24 mouse cellular contexts compared by ENCODE assay signal in the genomic region with DNA sequence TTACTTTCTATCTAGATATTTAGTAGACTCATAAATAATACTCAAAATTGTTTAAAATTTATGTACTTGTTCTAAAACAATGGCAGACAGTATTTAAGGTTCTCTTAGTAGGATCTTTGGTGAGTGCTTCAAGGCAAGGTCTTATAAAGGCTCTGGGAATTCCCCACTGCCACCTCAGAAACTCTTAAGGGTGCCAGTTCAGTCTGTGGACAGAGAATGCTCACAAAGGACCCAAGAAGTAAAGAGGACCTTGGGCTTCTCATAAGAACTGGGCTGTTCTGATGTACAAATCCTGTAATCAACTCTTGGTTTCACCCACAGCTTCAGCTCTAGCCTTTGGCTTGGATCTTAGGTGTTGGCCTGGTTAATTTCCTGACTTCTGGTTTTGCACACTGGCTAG.
DNase-seq lines count a peak whose midpoint lies in the region; ATAC-seq and TF ChIP-seq lines count a peak whose summit lies in the region.
"Had no signal": no experiment of that assay in that cellular context is flagged by ENCODE, and none has a peak within 500 bp of the region (broad histone marks: within the 10 kb centered on the region; RNA-seq: fewer than 3 reads in every experiment).

No protein-coding gene starts in this region.

- in situ Hi-C loops in CH12.LX (cut with MboI; ENCODE audit: low pct_ligation_motif_present, low pct_unique_long_range_greater_than_20kb, low sequenced_read_pairs) = no loop called here

- H3K4me3 ChIP-seq in CH12.LX (replicated peaks in 1 of 3; ENCODE audit: low read depth in 2 of 3, low read length in 2 of 3, poor library complexity in 1 of 3) = no peak overlapping the region
- H3K4me3 ChIP-seq: embryonic facial prominence, embryonic 10.5 days; embryonic facial prominence, embryonic 12.5 days; forebrain, embryonic 13.5 days; forebrain, embryonic 15.5 days had no signal

- peak overlapping the region; percentile 16; the same call in 1 of the 2 replicates for H3K4me2 ChIP-seq in CH12.LX (ENCODE audit: insufficient read depth, low read depth, poor library complexity, severe bottlenecking)
- H3K4me2 ChIP-seq: embryonic facial prominence, embryonic 12.5 days; forebrain, embryonic 13.5 days; forebrain, embryonic 15.5 days had no signal

- no peak for TF ChIP-seq CTCF in CH12.LX (conservative IDR thresholded peaks at IDR 0.05 in 1 of 2, IDR thresholded peaks at IDR 0.05 in 1 of 2; ENCODE audit: low read depth in 2 of 2, low read length in 2 of 2)

- ATAC-seq in megakaryocyte progenitor cell, adult 5-6 weeks (replicated peaks; ENCODE audit: poor library complexity) = no peak
- ATAC-seq: activated CD4-positive, CD25-positive, alpha-beta regulatory T cell, adult 4 months; CD4-positive, CD25-positive, alpha-beta regulatory T cell, adult 4 months; forebrain, embryonic 13.5 days; forebrain, embryonic 15.5 days; forebrain, postnatal 0 days; Patski had no signal

- no peak for TF ChIP-seq EP300 in CH12.LX (IDR thresholded peaks at IDR 0.05; ENCODE audit: low read length)

- H3K4me1 ChIP-seq in CH12.LX (ENCODE audit: control insufficient read depth in 1 of 2, insufficient read depth in 2 of 2) = peaks cover 5 to 37% of the 10 kb centered on the region in 2 experiments; a peak in 3 of 4 replicates
- H3K4me1 ChIP-seq: embryonic facial prominence, embryonic 10.5 days; embryonic facial prominence, embryonic 12.5 days; forebrain, embryonic 13.5 days; forebrain, embryonic 15.5 days had no signal

- no peak for TF ChIP-seq POLR2A in CH12.LX (IDR thresholded peaks at IDR 0.05; ENCODE audit: low read depth, low read length)

- H3K27me3 ChIP-seq in CH12.LX (replicated peaks) = no peaks in the 10 kb centered on the region
- H3K27me3 ChIP-seq: embryonic facial prominence, embryonic 12.5 days; forebrain, embryonic 13.5 days; forebrain, embryonic 15.5 days; Patski had no signal

- dilution Hi-C loops in CH12.LX (cut with MboI; ENCODE audit: extremely low pct_ligation_motif_present, extremely low pct_unique_long_range_greater_than_20kb, low sequenced_read_pairs) = no loop called here

- no peaks in the 10 kb centered on the region for H3K79me2 ChIP-seq in CH12.LX (replicated peaks; ENCODE audit: control insufficient read depth, extremely low read depth, insufficient read depth, poor library complexity, severe bottlenecking)

- peak; percentile 61 for DNase-seq in heart, adult 11 months
- no peak for DNase-seq in heart, adult 8-10 months (ENCODE audit: low spot score)
- peak; percentile 60 for DNase-seq in CH12.LX (ENCODE audit: extremely low read depth)
- no peak for DNase-seq in MN1 (ENCODE audit: low spot score)
- DNase-seq: adrenal gland, adult 8-10 months; adrenal gland, postnatal 14 days; adrenal gland, postnatal 36 days; B cell, adult 2 months; cerebellum, adult 11 months; cerebellum, adult 18-20 months; cerebellum, adult 8-10 months; cerebellum, adult 9-11 months; cerebellum, postnatal 14 days; cerebellum, postnatal 36 days; embryo, embryonic 11 days; forebrain, postnatal 0 days had no signal

- no peaks in the 10 kb centered on the region for H3K9me3 ChIP-seq in CH12.LX (replicated peaks; ENCODE audit: low read length)
- H3K9me3 ChIP-seq: embryonic facial prominence, embryonic 10.5 days; embryonic facial prominence, embryonic 12.5 days; forebrain, embryonic 13.5 days; forebrain, embryonic 15.5 days had no signal

- TF ChIP-seq RAD21 in CH12.LX (IDR thresholded peaks at IDR 0.05; ENCODE audit: low read depth, low read length) = no peak

- H3K27ac ChIP-seq in CH12.LX (ENCODE audit: insufficient read depth, low read depth) = no peak overlapping the region
- H3K27ac ChIP-seq: embryonic facial prominence, embryonic 10.5 days; embryonic facial prominence, embryonic 12.5 days; forebrain, embryonic 13.5 days; forebrain, embryonic 15.5 days had no signal

- H3K9ac ChIP-seq in CH12.LX (ENCODE audit: insufficient read depth, low read depth) = no peak overlapping the region
- H3K9ac ChIP-seq: embryonic facial prominence, embryonic 12.5 days; forebrain, embryonic 13.5 days; forebrain, embryonic 15.5 days; forebrain, postnatal 0 days had no signal

- H3K36me3 ChIP-seq in CH12.LX (replicated peaks in 1 of 2; ENCODE audit: control insufficient read depth in 1 of 2, insufficient read depth in 1 of 2, low read length in 1 of 2) = no peaks in the 10 kb centered on the region
- H3K36me3 ChIP-seq: embryonic facial prominence, embryonic 10.5 days; embryonic facial prominence, embryonic 12.5 days; forebrain, embryonic 15.5 days had no signal

TF ChIP-seq in CH12.LX, 34 proteins besides CTCF, POLR2A, EP300 and RAD21:
- TF ChIP-seq IRF4 (IDR thresholded peaks at IDR 0.05; ENCODE audit: low read depth, low read length) (0 out of 2 replicates have a peak, but pooled peaks have one; percentile 8), ZKSCAN1 (IDR thresholded peaks at IDR 0.05; ENCODE audit: borderline replicate concordance, low read depth, low read length) (peak; percentile 60; the same call in 1 of the 2 replicates), MEF2A (IDR thresholded peaks at IDR 0.05; ENCODE audit: borderline replicate concordance, low read depth, low read length) (no peak), TBP (conservative IDR thresholded peaks at IDR 0.05; ENCODE audit: low read depth, low read length) (0 out of 2 replicates have a peak, but pooled peaks have one; percentile 33)

Comparison
In these comparisons a context has a peak if more than half of its experiments do, and no peak if none do; other contexts are left out.
1. DNase-seq: peak in heart, adult 11 months (single experiment) and CH12.LX (single experiment); none in heart, adult 8-10 months (single experiment) and MN1 (single experiment).